Mouse (Mus musculus) ES-E14 (cell line): ENCODE measurements around the gene Dhdh.

Source experiments
- CHD2 ChIP-seq: IDR thresholded peaks from 2 replicates; pipeline ENCODE4 v1.6.1; 2014; ENCODE audit warnings: mild to moderate bottlenecking, low read depth, low read length, inconsistent platforms
- HCFC1 ChIP-seq: IDR thresholded peaks from 2 replicates; pipeline ENCODE4 v1.6.1; 2012; ENCODE audit warnings: low read length, inconsistent platforms, borderline replicate concordance; ENCODE audit not compliant: insufficient read depth
- ZC3H11A ChIP-seq: IDR thresholded peaks from 2 replicates; pipeline ENCODE4 v1.6.1; 2012; ENCODE audit warnings: low read depth, mild to moderate bottlenecking, inconsistent platforms, low read length, borderline replicate concordance

DNA sequence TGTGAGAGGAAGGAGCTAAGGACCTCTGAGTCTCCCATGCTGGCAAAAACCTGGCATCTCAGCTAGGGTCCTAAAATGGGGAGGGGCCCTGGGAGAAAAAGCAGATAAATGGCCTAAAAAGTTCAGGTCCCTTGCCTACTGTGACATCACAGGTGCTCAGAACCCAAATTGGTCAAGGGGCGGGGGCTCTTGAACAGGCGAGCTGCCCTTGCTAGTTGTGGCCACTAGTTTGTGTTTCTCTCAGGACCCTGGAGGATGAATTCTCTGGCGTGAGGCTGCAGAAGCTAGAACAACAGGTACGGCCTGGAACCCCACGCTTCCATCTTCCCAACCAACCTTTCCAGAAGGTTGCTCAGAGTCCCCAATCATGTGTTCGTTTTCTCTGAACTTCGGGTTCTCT, 25.8 kb upstream of the Dhdh start:
- TF ChIP-seq HCFC1 (no peak), CHD2 (no peak), ZC3H11A (no peak)
